Mouse (Mus musculus): ENCODE results near the gene Fnbp1. TPM values are rescaled to one million over a fixed set of nuclear protein-coding genes. Genes with fewer than 3 reads are reported as not detected.

Fnbp1 gene
- polyA plus RNA-seq, 1 experiment from 2014 or later = 18.7 TPM

DNA sequence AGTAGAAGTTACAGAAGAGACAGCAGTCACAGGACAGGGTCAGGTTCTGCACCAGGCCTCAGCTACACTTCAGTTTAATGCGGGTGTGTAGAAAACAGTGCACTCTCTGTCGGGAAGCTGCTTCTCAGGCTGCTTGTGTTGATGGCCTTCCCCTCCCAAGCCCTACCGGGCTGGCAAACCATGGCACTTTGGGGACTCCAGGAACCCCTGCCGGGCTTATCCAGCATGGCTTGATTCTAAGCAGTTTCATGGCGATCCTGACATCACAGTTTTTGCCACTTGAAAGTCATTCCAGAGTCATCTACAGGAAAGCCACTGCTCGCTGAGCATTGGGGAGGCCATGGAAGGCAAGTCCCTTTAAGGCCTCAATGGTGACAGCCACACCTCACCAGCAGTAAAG lies 62.7 kb downstream of the Fnbp1 start:
- no peak overlapping the region for H3K27ac ChIP-seq (replicated peaks)
- peaks cover 26% of the 10 kb centered on the region for H3K4me1 ChIP-seq
- H3K27me3 ChIP-seq (replicated peaks) = no peaks in the 10 kb centered on the region
- WGBS = 82% methylated on average over 6 of the region's 6 CpGs
- no peak overlapping the region for H3K9ac ChIP-seq
- ATAC-seq (ENCODE audit: extremely low read depth, insufficient number of reproducible peaks, low FRiP score, low TSS enrichment) = no peak
- peaks cover 61% of the 10 kb centered on the region for H3K36me3 ChIP-seq
- no peak overlapping the region for H3K4me2 ChIP-seq
- H3K4me3 ChIP-seq = no peak overlapping the region
- peaks cover under 1% of the 10 kb centered on the region; the same call in 1 of the 2 replicates for H3K9me3 ChIP-seq

DNA sequence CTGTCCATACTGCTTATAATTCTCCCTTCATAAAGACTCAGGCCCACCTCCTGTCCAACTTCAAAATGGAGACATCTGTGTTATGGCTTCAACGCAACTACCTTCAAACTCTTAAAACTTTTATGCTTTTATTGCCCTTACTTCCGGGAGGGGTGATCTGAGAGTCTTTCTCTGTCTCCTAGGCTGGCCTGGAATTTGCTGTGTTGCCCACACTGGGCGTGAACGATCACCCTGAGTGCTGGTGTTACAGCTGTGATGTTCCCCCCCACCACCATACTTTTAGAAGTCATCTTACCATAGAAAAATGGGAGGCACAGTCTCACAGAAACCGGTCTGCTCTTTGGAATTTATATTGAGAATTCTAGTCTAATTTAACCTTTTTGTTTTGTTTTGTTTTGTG lies 64.2 kb downstream of the Fnbp1 start:
- H3K4me3 ChIP-seq = no peak overlapping the region
- peaks cover 21% of the 10 kb centered on the region for H3K4me1 ChIP-seq
- WGBS = 88% methylated on average over 5 of the region's 5 CpGs
- no peak overlapping the region for H3K4me2 ChIP-seq
- ATAC-seq (ENCODE audit: extremely low read depth, insufficient number of reproducible peaks, low FRiP score, low TSS enrichment) = no peak
- H3K9ac ChIP-seq = no peak overlapping the region
- H3K27me3 ChIP-seq (replicated peaks) = no peaks in the 10 kb centered on the region
- no peak overlapping the region for H3K27ac ChIP-seq (replicated peaks)
- no peaks in the 10 kb centered on the region for H3K9me3 ChIP-seq
- peaks cover 61% of the 10 kb centered on the region for H3K36me3 ChIP-seq

DNA sequence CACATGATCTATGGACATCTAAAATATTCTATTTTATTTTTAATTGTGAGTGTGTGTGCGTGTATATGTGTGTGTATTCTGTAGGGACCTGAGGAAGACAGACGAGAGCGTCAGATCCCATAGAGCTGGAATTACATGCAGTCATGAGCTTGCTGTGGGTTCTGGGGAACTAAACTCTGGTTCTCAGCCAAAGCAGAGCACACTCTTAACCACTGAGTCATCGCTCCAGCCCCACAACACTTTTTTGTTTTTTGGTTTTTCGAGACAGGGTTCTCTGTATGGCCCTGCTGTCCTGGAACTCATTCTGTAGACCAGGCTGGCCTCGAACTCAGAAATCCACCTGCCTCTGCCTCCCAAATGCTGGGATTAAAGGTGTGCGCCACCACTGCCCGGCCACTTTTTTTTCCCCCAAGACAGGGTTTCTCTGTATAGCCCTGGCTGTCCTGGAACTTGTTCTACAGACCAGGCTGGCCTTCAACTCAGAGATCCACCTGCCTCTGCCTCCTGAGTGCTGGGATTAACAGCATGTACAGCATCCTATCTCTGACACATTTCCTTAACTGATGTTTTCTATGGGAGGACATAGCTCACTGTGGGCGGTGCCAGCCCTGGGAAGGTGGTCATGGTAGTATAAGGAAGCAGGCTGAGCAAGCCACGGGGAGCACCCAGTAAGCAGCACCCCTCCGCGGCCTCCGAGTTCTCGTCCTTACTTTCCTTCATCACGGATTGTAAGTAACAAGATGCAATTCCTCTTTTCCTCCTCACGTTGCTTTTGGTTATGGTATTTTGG lies 65.3 kb downstream of the Fnbp1 start:
- WGBS = 86% methylated on average over 16 of the region's 16 CpGs
- peaks cover 66% of the 10 kb centered on the region for H3K36me3 ChIP-seq
- no peak overlapping the region for H3K27ac ChIP-seq (replicated peaks)
- ATAC-seq (ENCODE audit: extremely low read depth, insufficient number of reproducible peaks, low FRiP score, low TSS enrichment) = no peak
- H3K4me2 ChIP-seq = no peak overlapping the region
- H3K4me3 ChIP-seq = no peak overlapping the region
- no peaks in the 10 kb centered on the region for H3K27me3 ChIP-seq (replicated peaks)
- no peaks in the 10 kb centered on the region for H3K9me3 ChIP-seq
- H3K9ac ChIP-seq = no peak overlapping the region
- H3K4me1 ChIP-seq = peaks cover 12% of the 10 kb centered on the region

DNA sequence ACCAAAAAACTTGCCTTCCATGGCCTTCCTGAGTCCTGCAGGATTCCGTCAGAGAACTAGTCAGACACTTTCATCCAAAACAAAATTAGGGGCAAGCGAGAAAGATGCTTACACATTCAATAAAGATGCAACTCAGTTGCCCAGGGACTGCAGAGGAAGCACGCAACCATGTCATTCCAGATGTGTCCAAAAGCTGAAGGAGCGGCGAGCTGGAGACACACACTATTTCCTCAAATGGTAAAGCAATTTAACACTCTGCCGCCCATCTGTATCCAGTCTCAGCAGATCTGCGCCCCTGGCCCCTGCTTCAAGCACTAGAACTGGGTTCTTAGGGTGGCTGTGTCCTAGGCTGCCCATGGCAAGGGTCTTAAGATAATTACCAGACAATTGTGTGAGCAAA lies 66.0 kb downstream of the Fnbp1 start:
- Histone ChIP-seq H3K4me1 (peaks cover 5% of the 10 kb centered on the region), H3K36me3 (peaks cover 72% of the 10 kb centered on the region), H3K27me3 (replicated peaks) (no peaks in the 10 kb centered on the region), H3K4me2 (no peak overlapping the region), H3K9ac (no peak overlapping the region), H3K9me3 (no peaks in the 10 kb centered on the region), H3K27ac (replicated peaks) (no peak overlapping the region), H3K4me3 (no peak overlapping the region)
- 88% methylated on average over 7 of the region's 7 CpGs for WGBS
- ATAC-seq (ENCODE audit: extremely low read depth, insufficient number of reproducible peaks, low FRiP score, low TSS enrichment) = no peak

DNA sequence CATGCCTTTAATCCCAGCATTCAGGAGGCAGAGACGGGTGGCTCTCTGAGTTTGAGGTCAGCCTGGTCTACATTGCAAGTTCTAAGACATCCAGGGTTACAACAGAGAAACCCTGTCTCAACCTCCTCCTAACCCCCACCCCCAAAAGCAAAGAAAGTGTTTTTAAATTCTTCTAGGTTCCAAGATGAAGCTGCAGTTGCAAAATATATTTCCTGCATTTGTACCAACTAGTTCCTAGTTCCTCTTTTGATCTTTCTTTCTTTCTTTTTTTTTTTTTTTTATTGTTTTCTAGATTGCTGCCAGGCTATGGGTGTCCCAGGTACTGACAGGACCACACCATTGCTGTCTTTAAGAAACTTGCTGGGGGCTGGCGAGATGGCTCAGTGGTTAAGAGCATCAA lies 66.6 kb downstream of the Fnbp1 start:
- H3K9ac ChIP-seq = no peak overlapping the region

DNA sequence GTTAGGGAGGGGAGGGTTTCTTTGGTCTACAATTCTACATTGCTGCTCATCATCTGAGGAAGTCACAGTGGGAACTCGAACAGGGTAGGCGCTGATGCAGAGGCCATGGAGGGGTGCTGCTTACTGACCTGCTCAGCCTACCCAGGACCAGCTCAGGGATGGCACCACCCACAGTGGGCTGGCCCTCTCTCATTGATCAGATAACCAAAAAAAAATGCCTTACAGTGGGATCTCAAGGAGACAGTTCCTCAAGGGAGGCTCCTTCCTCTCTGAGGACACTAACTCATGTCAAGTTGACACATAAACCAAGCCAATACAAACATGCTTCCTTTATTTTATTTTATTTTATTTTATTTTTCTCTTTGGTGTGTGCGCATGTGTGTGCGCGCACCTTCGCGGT lies 72.3 kb downstream of the Fnbp1 start:
- Histone ChIP-seq H3K4me2 (no peak overlapping the region), H3K27ac (replicated peaks) (0 out of 2 replicates have a peak overlapping the region, but pooled peaks have one; percentile 82), H3K9me3 (no peaks in the 10 kb centered on the region), H3K4me1 (peaks cover 26% of the 10 kb centered on the region), H3K27me3 (replicated peaks) (no peaks in the 10 kb centered on the region), H3K9ac (no peak overlapping the region), H3K36me3 (peaks cover 43% of the 10 kb centered on the region), H3K4me3 (no peak overlapping the region)
- no peak for ATAC-seq (ENCODE audit: extremely low read depth, insufficient number of reproducible peaks, low FRiP score, low TSS enrichment)
- WGBS = 92% methylated on average over 7 of the region's 7 CpGs

More for the DNA sequence above, 66.6 kb downstream of the Fnbp1 start:
- Histone ChIP-seq H3K4me2 (no peak overlapping the region), H3K4me1 (no peaks in the 10 kb centered on the region), H3K9me3 (no peaks in the 10 kb centered on the region), H3K4me3 (no peak overlapping the region), H3K36me3 (peaks cover 70% of the 10 kb centered on the region), H3K27me3 (replicated peaks) (no peaks in the 10 kb centered on the region), H3K27ac (replicated peaks) (no peak overlapping the region)
- no peak for ATAC-seq (ENCODE audit: extremely low read depth, insufficient number of reproducible peaks, low FRiP score, low TSS enrichment)
- WGBS = 83% methylated on average over 2 of the region's 2 CpGs

DNA sequence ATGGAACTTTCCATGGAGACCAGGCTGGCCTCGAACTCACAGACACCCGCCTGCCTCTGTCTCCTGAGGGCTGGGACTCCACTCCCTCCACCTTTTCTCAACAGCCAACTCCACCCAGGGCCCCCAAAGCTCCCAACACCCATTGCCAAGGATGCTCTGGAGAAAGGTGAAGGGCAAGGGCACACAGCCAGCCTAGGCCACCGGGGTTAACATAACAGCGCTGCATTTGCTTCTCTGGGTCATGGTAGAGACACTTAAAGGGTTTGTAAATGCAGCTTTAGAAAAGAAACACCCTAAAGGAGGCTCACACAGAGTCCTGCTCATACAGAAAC lies 72.7 kb downstream of the Fnbp1 start:
- WGBS = 75% methylated on average over 4 of the region's 4 CpGs

DNA sequence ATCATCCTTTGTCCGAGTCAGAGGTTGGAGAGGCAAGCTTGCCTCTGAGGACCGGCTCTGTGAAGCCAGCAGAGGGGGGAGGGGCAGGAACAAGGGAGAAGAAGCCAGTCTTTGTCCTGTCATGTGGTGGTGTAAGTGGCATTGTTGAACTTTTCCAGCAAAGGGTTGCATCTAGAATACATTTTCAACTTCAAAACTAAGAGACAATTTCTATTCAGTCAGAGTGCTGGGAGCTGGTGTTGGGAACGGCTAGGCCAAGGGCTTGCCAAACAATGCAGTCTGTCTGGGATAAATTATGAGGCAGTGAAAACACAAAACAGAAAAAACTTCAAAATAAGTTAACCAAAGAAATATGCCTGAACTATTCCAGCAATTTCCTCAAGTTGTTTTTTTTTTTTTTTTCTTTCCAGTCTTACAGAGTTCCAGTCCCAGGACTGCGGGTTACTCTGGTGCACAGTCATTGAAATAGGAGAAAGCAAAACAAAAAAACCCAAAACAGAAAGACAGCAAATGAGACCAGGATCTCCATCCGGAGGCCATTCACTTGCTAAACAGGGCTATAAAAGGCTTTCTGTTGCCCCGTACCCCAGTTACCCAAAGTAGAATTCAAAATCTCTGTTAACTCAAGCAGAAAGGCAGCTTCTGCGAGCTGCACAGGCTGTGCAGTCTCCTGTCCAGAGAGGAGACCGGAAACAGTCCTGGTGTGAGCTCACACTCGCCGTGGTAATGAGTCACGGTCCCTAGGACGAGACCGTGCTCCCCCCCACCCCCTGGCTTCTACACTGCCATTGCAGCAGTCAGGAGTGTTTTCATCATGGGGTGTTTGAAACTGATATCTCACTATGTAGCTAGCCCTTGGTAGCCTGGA lies 73.3 kb downstream of the Fnbp1 start:
- H3K27me3 ChIP-seq (replicated peaks) = no peaks in the 10 kb centered on the region
- peaks cover 43% of the 10 kb centered on the region for H3K36me3 ChIP-seq
- no peak; the same call in 1 of the 2 replicates for ATAC-seq (ENCODE audit: extremely low read depth, insufficient number of reproducible peaks, low FRiP score, low TSS enrichment)
- 0 out of 2 replicates have a peak overlapping the region, but pooled peaks have one; percentile 6 for H3K9ac ChIP-seq
- no peaks in the 10 kb centered on the region for H3K9me3 ChIP-seq
- WGBS = 48% methylated on average over 13 of the region's 13 CpGs
- no peak overlapping the region for H3K4me3 ChIP-seq
- no peak overlapping the region for H3K4me2 ChIP-seq
- H3K27ac ChIP-seq (replicated peaks) = peak overlapping the region; percentile 82
- peaks cover 26% of the 10 kb centered on the region for H3K4me1 ChIP-seq

More for the DNA sequence above, 72.7 kb downstream of the Fnbp1 start:
- H3K4me1 ChIP-seq = peaks cover 26% of the 10 kb centered on the region
- no peaks in the 10 kb centered on the region for H3K27me3 ChIP-seq (replicated peaks)
- H3K9ac ChIP-seq = no peak overlapping the region
- H3K4me2 ChIP-seq = no peak overlapping the region
- no peaks in the 10 kb centered on the region for H3K9me3 ChIP-seq
- no peak for ATAC-seq (ENCODE audit: extremely low read depth, insufficient number of reproducible peaks, low FRiP score, low TSS enrichment)
- no peak overlapping the region for H3K4me3 ChIP-seq
- peak overlapping the region; percentile 82 for H3K27ac ChIP-seq (replicated peaks)
- H3K36me3 ChIP-seq = peaks cover 44% of the 10 kb centered on the region

DNA sequence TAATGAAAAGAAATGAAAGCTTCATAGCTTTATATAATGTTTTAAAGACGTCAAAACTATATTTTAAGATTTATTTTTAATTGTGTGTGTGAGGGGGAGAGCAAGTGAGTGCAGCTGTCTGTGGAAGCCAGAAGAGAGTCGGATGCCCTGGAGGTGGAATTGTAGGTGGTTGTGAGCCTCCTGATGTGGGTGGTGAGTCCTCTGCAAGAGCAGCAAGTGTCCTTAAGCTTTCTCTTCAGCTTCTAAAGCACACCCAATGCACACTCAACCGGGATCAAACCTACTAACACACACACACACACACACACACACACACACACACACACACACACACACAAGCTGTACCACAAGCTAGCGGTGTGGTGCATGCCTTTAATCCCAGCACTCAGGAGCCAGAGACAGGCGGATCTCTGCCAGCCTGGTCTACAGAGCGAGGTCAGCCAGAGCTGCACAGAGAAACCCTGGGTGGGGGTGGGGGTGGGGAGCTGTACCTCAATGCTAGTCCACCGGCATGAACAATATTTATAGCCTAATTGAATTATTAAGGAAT lies 74.0 kb downstream of the Fnbp1 start:
- H3K4me2 ChIP-seq = no peak overlapping the region
- no peak for ATAC-seq (ENCODE audit: extremely low read depth, insufficient number of reproducible peaks, low FRiP score, low TSS enrichment)
- 0 out of 2 replicates have a peak overlapping the region, but pooled peaks have one; percentile 6 for H3K9ac ChIP-seq
- no peaks in the 10 kb centered on the region for H3K27me3 ChIP-seq (replicated peaks)
- peaks cover 26% of the 10 kb centered on the region for H3K4me1 ChIP-seq
- no peak overlapping the region for H3K4me3 ChIP-seq
- WGBS = 62% methylated on average over 7 of the region's 7 CpGs
- no peaks in the 10 kb centered on the region for H3K9me3 ChIP-seq
- H3K36me3 ChIP-seq = peaks cover 41% of the 10 kb centered on the region
- peak overlapping the region; percentile 82 for H3K27ac ChIP-seq (replicated peaks)

DNA sequence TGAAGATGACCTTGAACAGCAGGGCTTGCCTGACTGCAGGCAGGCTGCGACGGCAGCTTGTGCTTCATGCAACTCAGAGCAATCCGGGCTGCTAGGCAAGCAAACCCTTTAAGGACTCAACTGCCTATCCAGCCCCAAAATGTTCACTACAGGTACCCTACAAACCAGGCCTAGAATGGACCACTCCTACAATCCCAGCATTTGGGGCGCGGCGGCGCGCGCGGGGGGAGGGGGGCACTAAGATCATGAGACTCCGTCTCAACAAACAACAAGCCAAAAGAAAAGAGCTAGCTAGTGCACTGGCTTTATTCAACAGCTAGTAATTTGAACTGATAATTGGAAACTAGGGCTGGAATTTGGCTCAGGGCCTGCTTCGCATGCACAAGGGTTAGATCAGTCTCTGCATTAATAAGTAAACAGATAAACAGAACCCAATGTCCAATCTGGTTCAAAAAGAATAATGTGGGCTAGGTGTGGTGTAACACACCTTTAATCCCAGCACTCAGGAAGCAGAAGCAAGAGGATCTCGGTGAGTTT lies 74.7 kb downstream of the Fnbp1 start:
- Histone ChIP-seq H3K36me3 (peaks cover 41% of the 10 kb centered on the region), H3K27ac (replicated peaks) (0 out of 2 replicates have a peak overlapping the region, but pooled peaks have one; percentile 41), H3K9ac (peak overlapping the region; percentile 34), H3K4me2 (no peak overlapping the region), H3K4me1 (peaks cover 26% of the 10 kb centered on the region), H3K9me3 (no peaks in the 10 kb centered on the region), H3K4me3 (no peak overlapping the region), H3K27me3 (replicated peaks) (no peaks in the 10 kb centered on the region)
- no peak for ATAC-seq (ENCODE audit: extremely low read depth, insufficient number of reproducible peaks, low FRiP score, low TSS enrichment)
- WGBS = 80% methylated on average over 13 of the region's 13 CpGs

Data from heart, embryonic 13.5 days (tissue).